Mouse (Mus musculus) thymus, adult 2 months (tissue): ENCODE results near the gene Crocc. TPM values are rescaled to one million over a fixed set of nuclear protein-coding genes. Genes with fewer than 3 reads are reported as not detected.

Experiments
- DNase-seq: peaks from one replicate; pipeline ENCODE4 v3.0.0; 2021
- H3K27ac ChIP-seq: fragments of 200-500 bp; 2 replicates; pipeline ENCODE4 v1.5.1; 2012; ENCODE audit warnings: low read length, control low read depth; ENCODE audit not compliant: control insufficient read depth, insufficient read depth
- H3K27me3 ChIP-seq: fragments of 200-500 bp; 2 replicates; pipeline ENCODE4 v1.6.1; 2012; ENCODE audit warnings: mild to moderate bottlenecking, low read length, moderate library complexity, mixed read lengths; ENCODE audit not compliant: control insufficient read depth, insufficient read depth
- H3K36me3 ChIP-seq: fragments of 200-500 bp; 2 replicates; pipeline ENCODE4 v1.6.1; 2012; ENCODE audit warnings: mild to moderate bottlenecking, low read length, moderate library complexity; ENCODE audit not compliant: control insufficient read depth, insufficient read depth
- H3K4me1 ChIP-seq: fragments of 200-500 bp; replicated peaks from 2 replicates; pipeline ENCODE4 v1.6.1; 2012; ENCODE audit warnings: low read length; ENCODE audit not compliant: control insufficient read depth, insufficient read depth
- H3K4me3 ChIP-seq: fragments of 200-500 bp; 2 replicates; pipeline ENCODE4 v1.5.1; 2012; ENCODE audit warnings: mild to moderate bottlenecking, low read length, control low read depth, moderate library complexity; ENCODE audit not compliant: control insufficient read depth, insufficient read depth
- CTCF ChIP-seq: fragments of 200-500 bp; IDR thresholded peaks from 2 replicates; pipeline ENCODE4 v1.5.1; 2012; ENCODE audit warnings: mild to moderate bottlenecking, control low read depth, low read length, moderate library complexity, borderline replicate concordance; ENCODE audit not compliant: control insufficient read depth, poor library complexity, insufficient read depth; ENCODE audit errors: extremely low read depth
- POLR2A ChIP-seq: fragments of 200-500 bp; IDR thresholded peaks from 2 replicates; pipeline ENCODE4 v1.6.1; 2012; ENCODE audit warnings: mild to moderate bottlenecking, low read length, control low read depth, moderate library complexity; ENCODE audit not compliant: control insufficient read depth, poor library complexity, insufficient read depth; ENCODE audit errors: extremely low read depth
- WGBS: fragments of 180-500 bp; shearing (Covaris S2); methylation state at CpG from one replicate; pipeline ENCODE4 v1.1.7; 2018; 5-methylcytosine and 5-hydroxymethylcytosine counted together
- polyA plus RNA-seq: library from polyadenylated mRNA; depleted of rRNA; stranded (reverse); fragments of >200 nt; gene quantifications from 2 replicates; pipeline ENCODE4 v1.2.3, GENCODE M21; 2012

The Crocc gene
- polyA plus RNA-seq, 1 experiment, result 12.9 TPM

GRCm38 (mm10) chr4:141049476-141049835 is 10.9 kb downstream of the Crocc start:
- Histone ChIP-seq H3K27me3 (no peaks in the 10 kb centered on the region), H3K27ac (no peak overlapping the region), H3K36me3 (no peaks in the 10 kb centered on the region), H3K4me3 (no peak overlapping the region), H3K4me1 (no peaks in the 10 kb centered on the region)
- 84% methylated on average over 4 of the region's 4 CpGs for WGBS
- DNase-seq, result no peak
- TF ChIP-seq POLR2A (no peak), CTCF (no peak)

- TF ChIP-seq CTCF (no peak), POLR2A (no peak)
- 96% methylated on average over 17 of the region's 17 CpGs for WGBS
- H3K36me3 ChIP-seq, result no peaks in the 10 kb centered on the region
- H3K27ac ChIP-seq, result no peak overlapping the region
- no peaks in the 10 kb centered on the region for H3K27me3 ChIP-seq
- no peak overlapping the region for H3K4me3 ChIP-seq
- no peak for DNase-seq
- no peaks in the 10 kb centered on the region for H3K4me1 ChIP-seq
Observed at GRCm38 (mm10) chr4:141048810-141049475, 11.4 kb downstream of the Crocc start.

- Histone ChIP-seq H3K4me3 (no peak overlapping the region), H3K27me3 (no peaks in the 10 kb centered on the region), H3K4me1 (no peaks in the 10 kb centered on the region), H3K27ac (no peak overlapping the region), H3K36me3 (no peaks in the 10 kb centered on the region)
- WGBS, result 27% methylated on average over 8 of the region's 8 CpGs
- TF ChIP-seq POLR2A, result no peak
- TF ChIP-seq CTCF, result peak; percentile 91
- DNase-seq, result peak; percentile 68
Observed at GRCm38 (mm10) chr4:141044816-141045215, 15.5 kb downstream of the Crocc start.

- Histone ChIP-seq H3K27ac (no peak overlapping the region), H3K4me1 (no peaks in the 10 kb centered on the region), H3K4me3 (no peak overlapping the region), H3K27me3 (no peaks in the 10 kb centered on the region), H3K36me3 (no peaks in the 10 kb centered on the region)
- no peak for TF ChIP-seq CTCF
- TF ChIP-seq POLR2A, result no peak
- DNase-seq, result no peak
- 86% methylated on average over 12 of the region's 12 CpGs for WGBS
Observed at GRCm38 (mm10) chr4:141041117-141041516, 19.2 kb downstream of the Crocc start.

- no peaks in the 10 kb centered on the region for H3K27me3 ChIP-seq
- no peaks in the 10 kb centered on the region for H3K4me1 ChIP-seq
- WGBS, result 87% methylated on average over 27 of the region's 27 CpGs
- TF ChIP-seq POLR2A (no peak), CTCF (no peak)
- no peaks in the 10 kb centered on the region for H3K36me3 ChIP-seq
- DNase-seq, result no peak
- no peak overlapping the region for H3K27ac ChIP-seq
- H3K4me3 ChIP-seq, result no peak overlapping the region
Observed at GRCm38 (mm10) chr4:141033606-141034549, 26.5 kb downstream of the Crocc start.

- H3K4me3 ChIP-seq, result no peak overlapping the region
- DNase-seq, result peak; percentile 82
- H3K27ac ChIP-seq, result no peak overlapping the region
- TF ChIP-seq POLR2A, result no peak
- peak; percentile 95 for TF ChIP-seq CTCF
- H3K4me1 ChIP-seq, result no peaks in the 10 kb centered on the region
- WGBS, result 18% methylated on average over 6 of the region's 6 CpGs
- H3K27me3 ChIP-seq, result no peaks in the 10 kb centered on the region
- H3K36me3 ChIP-seq, result no peaks in the 10 kb centered on the region
Observed at GRCm38 (mm10) chr4:141031733-141032132, 28.6 kb downstream of the Crocc start.

- Histone ChIP-seq H3K27ac (no peak overlapping the region), H3K4me1 (no peaks in the 10 kb centered on the region), H3K27me3 (no peaks in the 10 kb centered on the region), H3K4me3 (no peak overlapping the region), H3K36me3 (no peaks in the 10 kb centered on the region)
- WGBS, result 95% methylated on average over 18 of the region's 18 CpGs
- TF ChIP-seq POLR2A (no peak), CTCF (no peak)
- DNase-seq, result no peak
Observed at GRCm38 (mm10) chr4:141030541-141031206, 29.7 kb downstream of the Crocc start.
